Mouse (Mus musculus) CH12.LX (cell line): ENCODE results near the gene Lsp1. TPM values are rescaled to one million over a fixed set of nuclear protein-coding genes. Genes with fewer than 3 reads are reported as not detected.

Experiments
- DNase-seq: peaks from one replicate; pipeline ENCODE4 v3.0.0-alpha.2; 2013; ENCODE audit errors: extremely low read depth
- H3K27ac ChIP-seq: 2 replicates; pipeline ENCODE4 v1.5.1; 2012; ENCODE audit warnings: low read depth, mild to moderate bottlenecking, control low read depth, moderate library complexity; ENCODE audit not compliant: insufficient read depth
- H3K27me3 ChIP-seq: replicated peaks from 2 replicates; pipeline ENCODE3; 2012; ENCODE audit warnings: inconsistent platforms
- H3K36me3 ChIP-seq, 2 experiments: replicated peaks in 1 of 2; 2 replicates each; pipeline versions ENCODE3 to v1.6.1; 2012; ENCODE audit warnings: inconsistent platforms in 1 of 2, low read length in 1 of 2, mild to moderate bottlenecking in 1 of 2, mixed read lengths in 1 of 2, moderate library complexity in 1 of 2; ENCODE audit not compliant: control insufficient read depth in 1 of 2, insufficient read depth in 1 of 2
- H3K4me1 ChIP-seq, 2 experiments: 2 replicates each; pipeline ENCODE4 v1.6.1; 2012; ENCODE audit warnings: inconsistent platforms in 1 of 2, moderate library complexity in 1 of 2; ENCODE audit not compliant: insufficient read depth in 2 of 2, control insufficient read depth in 1 of 2
- H3K4me2 ChIP-seq: 2 replicates; pipeline ENCODE4 v1.6.1; 2012; ENCODE audit warnings: low read depth, mild to moderate bottlenecking, control low read depth; ENCODE audit not compliant: poor library complexity, insufficient read depth, severe bottlenecking
- H3K4me3 ChIP-seq, 3 experiments: fragments of 150-350 bp in 1 of 3; sonication (generic) in 1 of 3; replicated peaks in 1 of 3; 2 replicates each; pipeline versions ENCODE3 to v1.5.1; 2011 to 2012; ENCODE audit warnings: low read depth in 2 of 3, low read length in 2 of 3, mild to moderate bottlenecking in 2 of 3, moderate library complexity in 2 of 3, control low read depth in 1 of 3, improper control_type of control experiment in 1 of 3, inconsistent platforms in 1 of 3, mixed read lengths in 1 of 3; ENCODE audit not compliant: poor library complexity in 1 of 3
- H3K79me2 ChIP-seq: replicated peaks from 2 replicates; pipeline ENCODE4 v1.6.1; 2012; ENCODE audit warnings: mild to moderate bottlenecking, moderate library complexity; ENCODE audit not compliant: control insufficient read depth, poor library complexity, insufficient read depth, severe bottlenecking; ENCODE audit errors: extremely low read depth
- H3K9ac ChIP-seq: 2 replicates; pipeline ENCODE4 v1.6.1; 2012; ENCODE audit warnings: low read depth, mild to moderate bottlenecking, control low read depth, moderate library complexity; ENCODE audit not compliant: insufficient read depth
- H3K9me3 ChIP-seq: replicated peaks from 2 replicates; pipeline ENCODE3; 2012; ENCODE audit warnings: low read length, inconsistent platforms, mixed read lengths
- CHD1 ChIP-seq: IDR thresholded peaks from 2 replicates; pipeline ENCODE4 v1.6.1; 2012; ENCODE audit warnings: low read depth, low read length, improper control_type of control experiment, inconsistent platforms
- CHD2 ChIP-seq: IDR thresholded peaks from 2 replicates; pipeline ENCODE4 v1.6.1; 2011; ENCODE audit warnings: low read length, improper control_type of control experiment
- CTCF ChIP-seq, 2 experiments: IDR thresholded peaks in 1 of 2; conservative IDR thresholded peaks in 1 of 2; 2 replicates each; pipeline ENCODE4 v1.5.1; 2011 to 2012; ENCODE audit warnings: low read depth in 2 of 2, low read length in 2 of 2, improper control_type of control experiment in 1 of 2, inconsistent platforms in 1 of 2, mild to moderate bottlenecking in 1 of 2, moderate library complexity in 1 of 2
- E2F4 ChIP-seq: IDR thresholded peaks from 2 replicates; pipeline ENCODE4 v1.6.1; 2011; ENCODE audit warnings: low read depth, low read length, improper control_type of control experiment; ENCODE audit not compliant: insufficient replicate concordance
- ELF1 ChIP-seq: IDR thresholded peaks from 2 replicates; pipeline ENCODE4 v1.6.1; 2014; ENCODE audit warnings: low read depth, mild to moderate bottlenecking, inconsistent platforms, low read length, improper control_type of control experiment
- GABPA ChIP-seq: IDR thresholded peaks from 2 replicates; pipeline ENCODE4 v1.6.1; 2012; ENCODE audit warnings: low read depth, low read length, improper control_type of control experiment, inconsistent platforms; ENCODE audit not compliant: insufficient replicate concordance
- HCFC1 ChIP-seq: IDR thresholded peaks from 2 replicates; pipeline ENCODE4 v1.6.1; 2012; ENCODE audit warnings: low read depth, mild to moderate bottlenecking, inconsistent platforms, low read length, improper control_type of control experiment
- IRF4 ChIP-seq: IDR thresholded peaks from 2 replicates; pipeline ENCODE4 v1.6.1; 2014; ENCODE audit warnings: low read depth, mild to moderate bottlenecking, inconsistent platforms, low read length, improper control_type of control experiment
- JUN ChIP-seq: IDR thresholded peaks from 2 replicates; pipeline ENCODE4 v1.6.1; 2011; ENCODE audit warnings: low read depth, mild to moderate bottlenecking, low read length, improper control_type of control experiment, moderate library complexity; ENCODE audit not compliant: insufficient read depth
- KAT2A ChIP-seq: IDR thresholded peaks from 2 replicates; pipeline ENCODE4 v1.6.1; 2012; ENCODE audit warnings: low read length, improper control_type of control experiment, inconsistent platforms; ENCODE audit not compliant: insufficient replicate concordance
- MAFK ChIP-seq: IDR thresholded peaks from 2 replicates; pipeline ENCODE4 v1.6.1; 2011; ENCODE audit warnings: low read length, improper control_type of control experiment; ENCODE audit not compliant: insufficient replicate concordance
- MAX ChIP-seq: IDR thresholded peaks from 2 replicates; pipeline ENCODE4 v1.6.1; 2011; ENCODE audit warnings: low read length, improper control_type of control experiment
- MAZ ChIP-seq: IDR thresholded peaks from 2 replicates; pipeline ENCODE4 v1.6.1; 2012; ENCODE audit warnings: low read depth, mild to moderate bottlenecking, inconsistent platforms, low read length, improper control_type of control experiment, moderate library complexity
- MEF2A ChIP-seq: IDR thresholded peaks from 2 replicates; pipeline ENCODE4 v1.6.1; 2014; ENCODE audit warnings: low read depth, mild to moderate bottlenecking, inconsistent platforms, low read length, improper control_type of control experiment, borderline replicate concordance
- MYC ChIP-seq: IDR thresholded peaks from 2 replicates; pipeline ENCODE4 v1.6.1; 2011; ENCODE audit warnings: low read depth, mild to moderate bottlenecking, improper control_type of control experiment, low read length
- NRF1 ChIP-seq: IDR thresholded peaks from 2 replicates; pipeline ENCODE4 v1.6.1; 2014; ENCODE audit warnings: low read depth, mild to moderate bottlenecking, inconsistent platforms, low read length, improper control_type of control experiment, moderate library complexity
- POLR2A ChIP-seq: IDR thresholded peaks from 2 replicates; pipeline ENCODE4 v1.6.1; 2011; ENCODE audit warnings: low read depth, mild to moderate bottlenecking, improper control_type of control experiment, low read length
- RAD21 ChIP-seq: IDR thresholded peaks from 2 replicates; pipeline ENCODE4 v1.6.1; 2011; ENCODE audit warnings: low read depth, mild to moderate bottlenecking, low read length, improper control_type of control experiment, moderate library complexity
- RCOR1 ChIP-seq: conservative IDR thresholded peaks from 2 replicates; pipeline ENCODE4 v1.6.1; 2012; ENCODE audit warnings: low read depth, mild to moderate bottlenecking, inconsistent platforms, low read length, improper control_type of control experiment
- SIN3A ChIP-seq: IDR thresholded peaks from 2 replicates; pipeline ENCODE4 v1.6.1; 2012; ENCODE audit warnings: low read length, improper control_type of control experiment, inconsistent platforms
- TCF12 ChIP-seq: IDR thresholded peaks from 2 replicates; pipeline ENCODE4 v1.6.1; 2014; ENCODE audit warnings: low read depth, mild to moderate bottlenecking, inconsistent platforms, low read length, improper control_type of control experiment
- UBTF ChIP-seq: IDR thresholded peaks from 2 replicates; pipeline ENCODE4 v1.6.1; 2012; ENCODE audit warnings: low read depth, mild to moderate bottlenecking, inconsistent platforms, low read length, improper control_type of control experiment, moderate library complexity
- USF2 ChIP-seq: conservative IDR thresholded peaks from 2 replicates; pipeline ENCODE4 v1.6.1; 2011; ENCODE audit warnings: low read depth, low read length, improper control_type of control experiment
- ZC3H11A ChIP-seq: IDR thresholded peaks from 2 replicates; pipeline ENCODE4 v1.6.1; 2012; ENCODE audit warnings: low read depth, mild to moderate bottlenecking, inconsistent platforms, low read length, improper control_type of control experiment
- ZKSCAN1 ChIP-seq: IDR thresholded peaks from 2 replicates; pipeline ENCODE4 v1.6.1; 2012; ENCODE audit warnings: low read depth, inconsistent platforms, low read length, improper control_type of control experiment, borderline replicate concordance
- ZNF384 ChIP-seq: IDR thresholded peaks from 2 replicates; pipeline ENCODE4 v1.6.1; 2012; ENCODE audit warnings: low read depth, low read length, improper control_type of control experiment, inconsistent platforms
- dilution Hi-C: fragments of 300-500 bp; cut with MboI; formaldehyde crosslinking; loops from 2 replicates; pipeline ENCODE4 v1.14.3; 2020; ENCODE audit warnings: low sequenced_read_pairs; ENCODE audit not compliant: extremely low pct_unique_long_range_greater_than_20kb, extremely low pct_ligation_motif_present
- in situ Hi-C: fragments of 300-500 bp; cut with MboI; formaldehyde crosslinking; loops from 3 replicates; pipeline ENCODE4 v1.14.3; 2019; ENCODE audit warnings: low sequenced_read_pairs, low pct_ligation_motif_present, low pct_unique_long_range_greater_than_20kb, mixed read lengths
- polyA plus RNA-seq: library from polyadenylated mRNA; unstranded; fragments of >175 nt; gene quantifications from 2 replicates; pipeline ENCODE4 v1.2.1, GENCODE M21; 2012; ENCODE audit warnings: low read depth; ENCODE audit not compliant: insufficient read length
- total RNA-seq, 2 experiments: library from RNA; depleted of rRNA; stranded (reverse); fragments of 300-350 nt in 1 of 2; fragments of >200 nt in 1 of 2; gene quantifications; 2 replicates each; pipeline ENCODE4 v1.2.3; 2012 to 2014

Lsp1 gene
- total and polyA plus RNA-seq, 3 experiments: 364 to 715 (median 367) TPM

DNA sequence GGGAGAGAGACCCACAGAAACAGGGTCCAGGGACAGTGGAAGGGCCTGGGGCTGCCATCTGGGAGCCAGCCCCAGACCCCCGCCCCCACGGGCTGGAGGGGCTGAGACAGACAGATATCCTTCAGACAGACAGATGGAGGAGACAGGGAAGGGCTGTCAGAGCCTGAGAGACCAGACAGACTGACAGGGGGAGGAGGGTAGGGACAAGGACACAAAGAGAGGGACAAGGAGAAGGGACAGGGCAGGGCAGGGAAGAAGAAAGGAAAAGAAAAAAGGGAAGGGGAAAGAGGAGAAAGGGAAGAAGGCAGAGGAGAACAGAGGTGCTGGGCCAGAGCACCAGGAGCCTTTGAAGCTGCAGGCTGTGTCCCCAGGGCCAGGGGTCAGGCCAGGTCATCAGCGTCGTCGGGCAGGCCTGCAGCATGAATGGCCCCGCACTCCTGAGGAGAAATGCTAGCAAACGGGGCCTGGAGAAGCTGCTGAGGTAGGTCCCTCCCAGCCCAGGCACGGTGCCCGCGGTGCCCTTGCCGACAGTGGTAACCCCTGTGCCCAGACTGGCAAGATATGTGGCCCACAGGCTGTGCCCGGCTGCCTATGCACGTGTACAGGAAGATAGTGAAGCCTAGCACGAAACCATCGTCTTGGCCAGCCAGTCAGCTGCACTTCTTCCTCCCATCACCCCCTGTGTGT lies 11.4 kb downstream of the Lsp1 start:
- H3K79me2 ChIP-seq: peaks cover 50% of the 10 kb centered on the region
- no peaks in the 10 kb centered on the region for H3K9me3 ChIP-seq
- peaks cover 61 to 97% of the 10 kb centered on the region in 2 experiments for H3K36me3 ChIP-seq
- no peak overlapping the region for H3K27ac ChIP-seq
- no peak for TF ChIP-seq JUN
- no peak for TF ChIP-seq CHD2
- no peak for TF ChIP-seq ELF1
- TF ChIP-seq ZNF384: no peak
- TF ChIP-seq GABPA: no peak
- no peak for TF ChIP-seq CTCF (conservative IDR thresholded peaks at IDR 0.05 in 1 of 2, IDR thresholded peaks at IDR 0.05 in 1 of 2; ENCODE audit: low read depth in 2 of 2, low read length in 2 of 2)
- no peak for TF ChIP-seq ZKSCAN1
- no peak for TF ChIP-seq HCFC1
- TF ChIP-seq MEF2A: no peak
- no peak for TF ChIP-seq KAT2A
- no peak for TF ChIP-seq MAX
- TF ChIP-seq NRF1: no peak
- TF ChIP-seq MYC: no peak
- TF ChIP-seq POLR2A: no peak
- TF ChIP-seq, all 38 proteins: peak for 0
- Histone ChIP-seq H3K9ac (no peak overlapping the region), H3K4me2 (no peak overlapping the region), H3K4me3 (no peak overlapping the region), H3K4me1 (peaks cover 10 to 94% of the 10 kb centered on the region in 2 experiments), H3K27me3 (no peaks in the 10 kb centered on the region)
- in situ Hi-C loops (loop anchor here (25.0 kb wide), 1 partner anchor 540 kb away; the partner anchor contains the start of gene Tspan32), dilution Hi-C loops (no loop called here)
- DNase-seq: no peak

DNA sequence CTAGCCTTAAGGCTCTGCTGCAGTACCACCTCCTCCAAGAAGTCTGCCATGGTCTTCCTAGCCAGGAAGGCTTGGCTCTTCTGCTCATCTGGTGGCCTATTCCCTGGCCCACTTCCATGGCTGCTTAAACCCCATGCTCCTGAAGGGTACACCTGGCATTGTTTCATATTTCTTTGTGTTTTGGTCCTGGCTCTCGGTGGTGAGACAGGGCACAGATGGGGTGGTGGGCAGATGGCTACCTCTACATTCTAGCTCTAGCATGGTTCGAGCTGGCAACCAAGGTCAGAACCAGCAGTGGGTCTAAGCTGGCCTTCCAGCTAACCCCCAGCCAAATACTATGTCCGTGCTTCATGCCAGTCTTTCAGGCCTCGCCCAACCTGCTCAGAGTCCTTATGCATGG lies 12.3 kb downstream of the Lsp1 start:
- no peak for DNase-seq
- dilution Hi-C loops (no loop called here), in situ Hi-C loops (loop anchor here (25.0 kb wide), 1 partner anchor 539 kb away; the partner anchor contains the start of gene Tspan32)
- H3K27me3 ChIP-seq: no peaks in the 10 kb centered on the region
- no peak overlapping the region for H3K9ac ChIP-seq
- no peak overlapping the region for H3K4me3 ChIP-seq
- no peak overlapping the region for H3K27ac ChIP-seq
- H3K9me3 ChIP-seq: no peaks in the 10 kb centered on the region
- H3K36me3 ChIP-seq: peaks cover 60 to 97% of the 10 kb centered on the region in 2 experiments
- TF ChIP-seq MAFK (no peak), SIN3A (no peak), CHD1 (no peak), IRF4 (no peak), MAZ (no peak), UBTF (no peak), NRF1 (no peak), MAX (no peak), MYC (no peak), RCOR1 (no peak), CTCF (conservative IDR thresholded peaks at IDR 0.05 in 1 of 2, IDR thresholded peaks at IDR 0.05 in 1 of 2; ENCODE audit: low read depth in 2 of 2, low read length in 2 of 2) (no peak), TCF12 (no peak), KAT2A (no peak), USF2 (no peak), RAD21 (no peak), CHD2 (no peak), E2F4 (no peak), JUN (no peak), ZC3H11A (no peak)
- peaks cover 48% of the 10 kb centered on the region for H3K79me2 ChIP-seq
- H3K4me1 ChIP-seq: peaks cover 10 to 92% of the 10 kb centered on the region in 2 experiments
- H3K4me2 ChIP-seq: no peak overlapping the region
